Mouse (Mus musculus): ENCODE measurements around the gene Prr5l. TPM values are rescaled to one million over a fixed set of nuclear protein-coding genes. Genes with fewer than 3 reads are reported as not detected.

The Prr5l gene
- total RNA-seq, 2 experiments from 2014 or later: 5.1 to 7.7 TPM

DNA sequence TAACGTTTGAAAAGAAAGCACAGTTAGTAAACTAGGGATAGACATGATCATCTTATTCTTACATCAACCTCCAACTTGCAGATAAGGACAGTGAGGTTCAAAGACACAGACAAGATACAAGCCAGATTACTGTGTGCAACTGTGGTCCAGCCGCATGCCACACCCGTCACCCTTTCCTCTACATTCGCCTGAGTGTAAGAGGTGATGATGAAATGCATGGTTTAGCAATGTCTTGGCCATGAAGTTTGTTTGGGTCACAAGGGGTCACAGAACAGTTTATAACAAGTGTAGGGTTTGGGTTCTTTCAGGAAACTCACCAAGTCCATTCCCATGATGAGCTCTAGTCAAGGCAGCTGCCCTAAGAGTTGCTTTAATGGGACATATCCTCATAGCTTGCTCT lies 14.1 kb downstream of the Prr5l start:
- no peak for TF ChIP-seq CTCF (IDR thresholded peaks at IDR 0.05)
- H3K4me3 ChIP-seq: no peak overlapping the region
- intact Hi-C loops (cut with DNase I): no loop called here

DNA sequence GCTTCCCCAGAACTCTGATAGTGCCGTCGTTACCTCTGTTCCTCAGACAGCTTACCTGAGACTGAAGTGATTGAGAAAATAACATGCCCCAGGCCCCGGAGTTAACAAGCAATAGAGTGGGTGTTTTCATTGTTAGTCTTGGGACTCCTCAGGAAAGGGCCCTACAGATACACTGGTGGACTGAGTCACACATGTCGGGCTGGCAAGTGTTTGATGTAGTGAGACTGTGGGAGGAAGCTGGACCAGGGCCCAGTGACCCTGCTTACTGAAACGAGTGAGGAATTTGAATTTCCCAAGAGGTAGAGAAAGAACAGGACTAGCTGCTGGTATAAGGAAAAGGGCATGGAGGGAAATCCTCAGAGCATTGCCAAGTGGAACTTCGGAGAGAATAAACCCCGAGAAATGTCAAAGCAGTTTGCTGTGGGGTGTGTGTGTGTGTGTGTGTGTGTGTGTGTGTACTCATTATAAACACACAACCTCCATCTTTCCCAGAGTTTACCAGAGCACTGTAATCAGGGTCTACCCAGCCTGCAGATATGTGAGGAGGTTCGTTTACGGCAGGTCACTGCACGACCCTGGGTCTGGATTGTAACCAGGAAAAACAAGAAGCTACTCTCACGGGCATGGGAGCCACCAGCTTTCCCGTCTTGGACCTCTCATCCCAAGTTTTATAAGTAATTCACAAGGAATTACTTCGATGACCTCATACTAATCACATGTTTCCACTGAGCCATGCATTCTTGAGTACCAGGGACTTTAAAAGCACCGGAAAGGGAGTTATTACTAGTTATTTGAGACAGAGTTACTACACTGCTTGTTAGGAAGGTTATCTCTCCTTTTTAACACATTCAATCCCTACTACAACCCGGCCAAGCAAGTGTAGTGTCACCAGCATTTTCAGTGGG lies 20.4 kb downstream of the Prr5l start:
- H3K4me3 ChIP-seq: no peak overlapping the region
- no peak for TF ChIP-seq CTCF (IDR thresholded peaks at IDR 0.05)
- intact Hi-C loops (cut with DNase I): no loop called here
- no peak for DNase-seq (ENCODE audit: extremely low spot score in 1 of 2, low spot score in 2 of 2)
- no peak overlapping the region for H3K27ac ChIP-seq

More for the DNA sequence above, 14.1 kb downstream of the Prr5l start:
- no peak for DNase-seq (ENCODE audit: extremely low spot score in 1 of 2, low spot score in 2 of 2)
- H3K27ac ChIP-seq: no peak overlapping the region

- Histone ChIP-seq H3K27ac (no peak overlapping the region), H3K4me3 (no peak overlapping the region)
- no peak for DNase-seq (ENCODE audit: extremely low spot score in 1 of 2, low spot score in 2 of 2)
- no peak for TF ChIP-seq CTCF (IDR thresholded peaks at IDR 0.05)
- intact Hi-C loops (cut with DNase I): no loop called here
These were observed 21.8 kb downstream of the Prr5l start for GRCm38 (mm10) chr2:101860920-101861485.

DNA sequence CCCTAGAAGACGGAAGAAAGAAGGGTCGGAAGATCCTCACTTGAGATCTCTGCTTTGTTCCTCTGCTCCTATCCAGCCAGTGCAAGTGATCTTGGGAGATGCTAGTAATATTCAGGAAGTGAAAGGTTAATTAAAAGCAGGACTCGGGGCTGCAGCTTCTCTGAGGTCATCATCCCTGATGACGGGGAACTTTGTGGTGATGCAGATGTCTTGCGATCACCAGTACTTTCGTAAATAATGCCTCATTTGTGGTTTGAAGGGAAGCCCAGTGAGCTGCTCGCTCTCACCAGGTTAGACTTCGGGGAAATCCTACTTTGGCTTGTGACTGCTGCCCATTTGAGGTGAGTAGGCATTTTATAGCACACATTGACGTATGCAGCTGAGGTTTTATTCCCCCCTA lies 26.7 kb downstream of the Prr5l start:
- no peak overlapping the region for H3K4me3 ChIP-seq
- intact Hi-C loops (cut with DNase I): no loop called here
- DNase-seq (ENCODE audit: extremely low spot score in 1 of 2, low spot score in 2 of 2): no peak
- no peak for TF ChIP-seq CTCF (IDR thresholded peaks at IDR 0.05)
- no peak overlapping the region for H3K27ac ChIP-seq

DNA sequence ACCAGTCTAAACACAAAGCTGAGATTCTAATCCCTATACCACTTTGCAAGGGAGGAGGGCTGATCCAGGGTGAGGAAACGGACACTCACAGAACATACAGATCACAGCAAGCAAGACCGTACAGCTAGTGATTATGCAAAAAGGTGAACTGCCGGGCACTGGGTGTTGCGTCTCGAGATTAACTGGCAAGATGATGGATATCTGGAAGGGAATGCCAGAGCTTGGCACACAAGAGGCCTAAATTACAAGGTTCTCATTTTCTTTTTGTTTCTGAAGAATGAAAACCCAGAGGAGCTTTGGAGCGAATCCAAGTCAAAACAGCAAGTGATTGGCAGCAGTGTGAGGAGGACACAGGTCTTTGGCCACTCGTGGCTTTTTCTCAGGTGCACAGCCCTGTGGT lies 28.0 kb downstream of the Prr5l start:
- no peak overlapping the region for H3K4me3 ChIP-seq
- intact Hi-C loops (cut with DNase I): no loop called here
- no peak for DNase-seq (ENCODE audit: extremely low spot score in 1 of 2, low spot score in 2 of 2)
- TF ChIP-seq CTCF (IDR thresholded peaks at IDR 0.05): no peak
- H3K27ac ChIP-seq: no peak overlapping the region

DNA sequence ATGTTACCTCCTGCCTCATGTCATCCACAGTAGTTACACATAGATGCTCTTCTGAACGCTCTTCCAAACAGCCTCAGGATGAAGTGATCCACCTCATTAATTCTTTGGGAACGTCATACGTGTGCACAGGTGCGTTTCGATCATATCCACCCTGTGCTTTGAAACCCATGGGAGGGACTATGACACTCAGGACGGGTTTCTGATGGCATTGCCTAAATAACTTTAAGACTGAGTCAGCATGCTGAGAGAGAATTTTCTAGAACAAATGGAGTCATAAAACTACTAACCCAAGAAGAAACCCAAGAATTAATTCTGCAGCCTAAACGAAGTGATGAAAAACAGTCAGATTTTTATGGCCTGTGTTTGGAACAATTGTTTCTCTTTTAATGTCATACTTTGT lies 40.1 kb downstream of the Prr5l start:
- DNase-seq (ENCODE audit: extremely low spot score in 1 of 2, low spot score in 2 of 2): no peak
- intact Hi-C loops (cut with DNase I): no loop called here
- TF ChIP-seq CTCF (IDR thresholded peaks at IDR 0.05): no peak
- Histone ChIP-seq H3K4me3 (no peak overlapping the region), H3K27ac (no peak overlapping the region)

GRCm38 (mm10) chr2:101834816-101835523 lies 47.9 kb downstream of the Prr5l start:
- no peak overlapping the region for H3K27ac ChIP-seq
- DNase-seq (ENCODE audit: extremely low spot score in 1 of 2, low spot score in 2 of 2): no peak
- intact Hi-C loops (cut with DNase I): no loop called here
- no peak for TF ChIP-seq CTCF (IDR thresholded peaks at IDR 0.05)
- H3K4me3 ChIP-seq: no peak overlapping the region

- no peak overlapping the region for H3K27ac ChIP-seq
- TF ChIP-seq CTCF (IDR thresholded peaks at IDR 0.05): no peak
- intact Hi-C loops (cut with DNase I): no loop called here
- DNase-seq (ENCODE audit: extremely low spot score in 1 of 2, low spot score in 2 of 2): no peak
- no peak overlapping the region for H3K4me3 ChIP-seq
These were observed 50.5 kb downstream of the Prr5l start for GRCm38 (mm10) chr2:101832361-101832760.

DNA sequence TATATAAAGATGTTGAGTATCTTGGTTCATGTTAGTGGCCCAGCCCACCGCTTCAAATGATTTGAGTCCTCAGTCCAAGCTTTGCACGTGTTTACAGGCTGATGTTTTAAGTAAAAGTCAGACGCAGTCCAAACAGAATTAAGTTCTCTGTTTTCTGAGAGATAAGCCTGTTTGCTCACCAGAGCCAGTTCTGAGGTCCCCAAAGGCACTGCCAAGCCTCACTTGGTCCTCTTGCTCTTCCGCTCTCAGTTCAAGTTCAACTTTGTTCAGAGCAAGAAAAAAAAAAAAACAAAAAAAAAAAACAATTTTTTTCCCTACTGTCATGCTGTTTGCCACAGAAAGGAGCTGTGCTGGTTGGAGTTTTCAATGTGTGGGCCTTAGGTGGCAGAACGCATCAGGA lies 51.0 kb downstream of the Prr5l start:
- DNase-seq (ENCODE audit: extremely low spot score in 1 of 2, low spot score in 2 of 2): no peak
- Histone ChIP-seq H3K27ac (no peak overlapping the region), H3K4me3 (no peak overlapping the region)
- intact Hi-C loops (cut with DNase I): no loop called here
- TF ChIP-seq CTCF (IDR thresholded peaks at IDR 0.05): no peak

DNA sequence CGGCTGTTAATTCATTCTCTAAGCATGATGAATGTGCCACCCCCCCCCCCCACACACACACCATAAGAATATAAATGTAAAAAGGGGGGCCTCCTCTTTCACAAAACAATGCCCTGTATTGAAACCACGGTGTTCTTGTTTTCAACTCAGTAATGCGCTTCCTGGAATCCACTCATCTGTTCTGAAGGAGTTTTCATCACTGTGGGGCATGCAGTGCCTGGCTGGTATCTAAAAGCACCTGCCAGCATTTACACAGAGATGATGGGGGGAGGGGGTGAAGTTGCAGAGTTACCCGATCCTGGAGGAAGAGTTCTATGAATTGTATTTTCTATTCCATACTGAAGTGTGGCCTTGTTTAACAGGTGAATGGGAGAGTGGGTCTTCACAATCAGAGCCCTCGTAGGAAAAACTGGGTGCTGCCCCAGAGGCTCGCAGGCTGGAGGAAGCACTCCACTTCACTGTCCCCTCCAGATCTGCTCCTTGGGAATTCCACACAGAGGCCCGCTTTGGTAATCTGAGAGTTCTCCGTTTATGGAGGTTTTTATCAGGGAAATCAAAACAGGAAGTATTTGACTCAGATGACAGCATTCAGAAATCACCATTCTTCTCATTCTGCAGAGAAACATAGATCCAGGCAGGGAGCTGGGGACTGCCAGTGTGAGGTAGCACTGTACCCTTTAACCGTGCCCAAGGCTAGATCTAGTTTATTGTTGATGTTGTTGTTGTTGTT lies 52.5 kb downstream of the Prr5l start:
- no peak for TF ChIP-seq CTCF (IDR thresholded peaks at IDR 0.05)
- Histone ChIP-seq H3K4me3 (no peak overlapping the region), H3K27ac (no peak overlapping the region)
- no peak for DNase-seq (ENCODE audit: extremely low spot score in 1 of 2, low spot score in 2 of 2)
- intact Hi-C loops (cut with DNase I): no loop called here

GRCm38 (mm10) chr2:101829013-101829412 lies 53.8 kb downstream of the Prr5l start:
- Histone ChIP-seq H3K27ac (no peak overlapping the region), H3K4me3 (no peak overlapping the region)
- no peak for DNase-seq (ENCODE audit: extremely low spot score in 1 of 2, low spot score in 2 of 2)
- no peak for TF ChIP-seq CTCF (IDR thresholded peaks at IDR 0.05)
- intact Hi-C loops (cut with DNase I): loop anchor here (5.0 kb wide), 1 partner anchor 122 kb away; no protein-coding TSS in a partner anchor

Measured in left cerebral cortex, adult 2 months (tissue).